ENCODE assay signal across 13 mouse cellular contexts in the genomic region with DNA sequence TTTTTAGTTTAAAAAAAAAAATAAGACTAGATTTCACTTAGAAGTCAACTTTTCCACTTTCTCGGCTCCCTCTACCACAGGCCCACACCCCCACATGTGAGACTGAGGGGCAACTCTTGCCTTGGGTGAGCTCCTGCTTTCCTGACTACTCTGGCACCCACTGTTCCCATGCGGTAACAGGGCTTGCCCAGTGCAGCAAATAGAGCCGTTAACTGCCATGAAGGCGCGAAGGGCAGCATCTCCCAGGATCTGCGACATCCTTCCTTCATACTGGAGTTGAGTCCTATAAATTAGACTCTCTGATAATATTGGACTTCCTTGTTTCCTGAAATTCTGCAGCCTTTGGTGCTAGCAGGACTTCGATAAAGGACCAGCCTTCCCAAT.
DNase-seq lines count a peak whose midpoint lies in the region; ATAC-seq and TF ChIP-seq lines count a peak whose summit lies in the region.
"Had no signal": no experiment of that assay in that cellular context is flagged by ENCODE, and none has a peak within 500 bp of the region (broad histone marks: within the 10 kb centered on the region; RNA-seq: fewer than 3 reads in every experiment).

No protein-coding gene starts in this region.

- H3K36me3 ChIP-seq in heart, adult 2 months (ENCODE audit: control insufficient read depth, insufficient read depth, low read length): no peaks in the 10 kb centered on the region
- H3K36me3 ChIP-seq in kidney, embryonic 16.5 days (ENCODE audit: insufficient read depth, low read length): no peaks in the 10 kb centered on the region
- H3K36me3 ChIP-seq in embryonic facial prominence, embryonic 10.5 days (replicated peaks): no peaks in the 10 kb centered on the region
- H3K36me3 ChIP-seq in liver, embryonic 13.5 days: no peaks in the 10 kb centered on the region

- TF ChIP-seq EP300 in heart, adult 2 months (IDR thresholded peaks at IDR 0.05; ENCODE audit: insufficient read depth, low read depth, low read length): no peak

- no peak overlapping the region for H3K9ac ChIP-seq in heart, adult 2 months (ENCODE audit: low read depth, low read length)
- no peak overlapping the region for H3K9ac ChIP-seq in kidney, embryonic 16.5 days (replicated peaks; ENCODE audit: low read length)
- H3K9ac ChIP-seq in liver, embryonic 13.5 days: no peak overlapping the region

- H3K4me2 ChIP-seq in kidney, embryonic 16.5 days (replicated peaks; ENCODE audit: low read depth, low read length): peak overlapping the region; percentile 15; the same call in 1 of the 2 replicates
- peak overlapping the region; percentile 32 for H3K4me2 ChIP-seq in liver, embryonic 13.5 days

- DNase-seq in heart, adult 2 months: no peak
- no peak for DNase-seq in heart, adult 18-20 months
- no peak for DNase-seq in kidney, adult 18-20 months
- DNase-seq in embryonic facial prominence, embryonic 10.5 days (ENCODE audit: low spot score): no peak
- no peak for DNase-seq in liver, embryonic 13.5 days
- DNase-seq in cerebellum, adult 2 months: no peak
- DNase-seq in urinary bladder, adult 2 months (ENCODE audit: low spot score): no peak
- DNase-seq: adrenal gland, postnatal 36 days; cerebellum, adult 9-11 months; lung, adult 18-20 months had no signal

- no peaks in the 10 kb centered on the region for H3K79me2 ChIP-seq in heart, adult 2 months (replicated peaks; ENCODE audit: control insufficient read depth, insufficient read depth, low read length)

- no peak for TF ChIP-seq CTCF in heart, adult 2 months (IDR thresholded peaks at IDR 0.05)
- no peak for TF ChIP-seq CTCF in cerebellum, adult 2 months (IDR thresholded peaks at IDR 0.05; ENCODE audit: borderline replicate concordance, insufficient read depth, low read depth, low read length)

- WGBS in heart, adult 2 months: 45% methylated on average over 7 of the region's 7 CpGs
- WGBS in kidney, embryonic 16.5 days: 29% methylated on average over 7 of the region's 7 CpGs
- 51% methylated on average over 7 of the region's 7 CpGs for WGBS in embryonic facial prominence, embryonic 10.5 days
- WGBS in liver, embryonic 13.5 days (ENCODE audit: insufficient replicate concordance): 32% methylated on average over 7 of the region's 7 CpGs
- WGBS in cerebellum, adult 2 months: 68% methylated on average over 7 of the region's 7 CpGs

- H3K27ac ChIP-seq in heart, adult 2 months: peak overlapping the region; percentile 68
- H3K27ac ChIP-seq in kidney, embryonic 16.5 days (ENCODE audit: low read length): peak overlapping the region; percentile 77
- H3K27ac ChIP-seq in embryonic facial prominence, embryonic 10.5 days (replicated peaks): peak overlapping the region; percentile 51
- H3K27ac ChIP-seq in liver, embryonic 13.5 days: no peak overlapping the region
- no peak overlapping the region for H3K27ac ChIP-seq in cerebellum, adult 2 months (ENCODE audit: insufficient read depth, low read length)

- TF ChIP-seq POLR2A in heart, adult 2 months (IDR thresholded peaks at IDR 0.05; ENCODE audit: insufficient read depth, low read depth, low read length): no peak
- no peak for TF ChIP-seq POLR2A in cerebellum, adult 2 months (IDR thresholded peaks at IDR 0.05; ENCODE audit: borderline replicate concordance, insufficient read depth, low read length)

- ATAC-seq in kidney, embryonic 16.5 days (ENCODE audit: low FRiP score, low TSS enrichment): no peak
- ATAC-seq in liver, embryonic 13.5 days (ENCODE audit: low read depth): no peak
- ATAC-seq: midbrain, embryonic 16.5 days had no signal

- H3K4me3 ChIP-seq in heart, adult 2 months: no peak overlapping the region; the same call in 1 of the 2 replicates
- H3K4me3 ChIP-seq in kidney, embryonic 16.5 days (ENCODE audit: low read length): no peak overlapping the region
- H3K4me3 ChIP-seq in embryonic facial prominence, embryonic 10.5 days: peak overlapping the region; percentile 5; the same call in 1 of the 2 replicates
- H3K4me3 ChIP-seq in liver, embryonic 13.5 days (replicated peaks): no peak overlapping the region
- no peak overlapping the region for H3K4me3 ChIP-seq in cerebellum, adult 2 months (replicated peaks; ENCODE audit: insufficient read depth, low read depth, low read length)
- H3K4me3 ChIP-seq: erythroblast, embryonic 14.5 days had no signal

- peaks cover 19% of the 10 kb centered on the region for H3K4me1 ChIP-seq in heart, adult 2 months (ENCODE audit: control insufficient read depth, insufficient read depth, low read length)
- peaks cover 30% of the 10 kb centered on the region for H3K4me1 ChIP-seq in kidney, embryonic 16.5 days (ENCODE audit: insufficient read depth, low read length)
- H3K4me1 ChIP-seq in embryonic facial prominence, embryonic 10.5 days: peaks cover 34% of the 10 kb centered on the region
- H3K4me1 ChIP-seq in liver, embryonic 13.5 days (replicated peaks): peaks cover 10% of the 10 kb centered on the region
- no peaks in the 10 kb centered on the region for H3K4me1 ChIP-seq in cerebellum, adult 2 months (ENCODE audit: control insufficient read depth, insufficient read depth, low read length)

- no peaks in the 10 kb centered on the region for H3K9me3 ChIP-seq in kidney, embryonic 16.5 days (ENCODE audit: low read length)
- no peaks in the 10 kb centered on the region for H3K9me3 ChIP-seq in embryonic facial prominence, embryonic 10.5 days
- no peaks in the 10 kb centered on the region for H3K9me3 ChIP-seq in liver, embryonic 13.5 days (replicated peaks)

- no peaks in the 10 kb centered on the region; the same call in 1 of the 2 replicates for H3K27me3 ChIP-seq in heart, adult 2 months (ENCODE audit: control insufficient read depth, insufficient read depth, low read length)
- no peaks in the 10 kb centered on the region for H3K27me3 ChIP-seq in kidney, embryonic 16.5 days (ENCODE audit: insufficient read depth, low read length)
- H3K27me3 ChIP-seq in embryonic facial prominence, embryonic 10.5 days (replicated peaks; ENCODE audit: low read depth, poor library complexity, severe bottlenecking): no peaks in the 10 kb centered on the region
- H3K27me3 ChIP-seq in liver, embryonic 13.5 days: no peaks in the 10 kb centered on the region
- H3K27me3 ChIP-seq in cerebellum, adult 2 months (ENCODE audit: control insufficient read depth, insufficient read depth, low read length): no peaks in the 10 kb centered on the region

- intact Hi-C loops in heart, adult 2 months (cut with DNase I): no loop called here

Comparison
In these comparisons a context has a peak if more than half of its experiments do, and no peak if none do; other contexts are left out.
1. H3K27ac ChIP-seq: peak in heart, adult 2 months (single experiment), kidney, embryonic 16.5 days (single experiment) and embryonic facial prominence, embryonic 10.5 days (single experiment); none in liver, embryonic 13.5 days (single experiment) and cerebellum, adult 2 months (single experiment).